Mouse (Mus musculus) forebrain, embryonic 15.5 days (tissue): Measurements from ENCODE around the gene Clec16a. TPM values are rescaled to one million over a fixed set of nuclear protein-coding genes. Genes with fewer than 3 reads are reported as not detected.

ENCODE experiments used
- ATAC-seq: fragments of 200-750 bp; cut with Nextera tagmentation; replicated peaks from 2 replicates; pipeline ENCODE4 v1.8.0; 2017; ENCODE audit warnings: mild to moderate bottlenecking, moderate TSS enrichment, moderate library complexity
- H3K27ac ChIP-seq: fragments of 300-500 bp; sonication (generic); replicated peaks from 2 replicates; pipeline ENCODE4 v1.5.1; 2015; ENCODE audit warnings: mild to moderate bottlenecking, inconsistent platforms
- H3K27me3 ChIP-seq: fragments of 300-500 bp; sonication (generic); 2 replicates; pipeline ENCODE4 v1.6.1; 2015; ENCODE audit warnings: inconsistent platforms
- H3K36me3 ChIP-seq: fragments of 300-500 bp; sonication (generic); 2 replicates; pipeline ENCODE4 v1.6.1; 2015; ENCODE audit warnings: mild to moderate bottlenecking, inconsistent platforms
- H3K4me1 ChIP-seq: fragments of 300-500 bp; sonication (generic); 2 replicates; pipeline ENCODE4 v1.6.1; 2015; ENCODE audit warnings: inconsistent platforms
- H3K4me2 ChIP-seq: fragments of 300-500 bp; sonication (generic); replicated peaks from 2 replicates; pipeline ENCODE4 v1.6.1; 2015; ENCODE audit warnings: mild to moderate bottlenecking, inconsistent platforms
- H3K4me3 ChIP-seq: fragments of 300-500 bp; sonication (generic); 2 replicates; pipeline ENCODE4 v1.5.1; 2015; ENCODE audit warnings: mild to moderate bottlenecking, inconsistent platforms
- H3K9ac ChIP-seq: fragments of 300-500 bp; sonication (generic); replicated peaks from 2 replicates; pipeline ENCODE4 v1.6.1; 2015; ENCODE audit warnings: mild to moderate bottlenecking, inconsistent platforms
- H3K9me3 ChIP-seq: fragments of 300-500 bp; sonication (generic); 2 replicates; pipeline ENCODE4 v1.6.1; 2016; ENCODE audit warnings: inconsistent platforms
- WGBS: fragments of 180-500 bp; shearing (Covaris S2); methylation state at CpG from one replicate; pipeline ENCODE4 v1.1.7; 2015; ENCODE audit warnings: mixed read lengths; 5-methylcytosine and 5-hydroxymethylcytosine counted together
- polyA plus RNA-seq: library from polyadenylated mRNA; unstranded; fragments of >200 nt; fragmentation: Nextera tagmentation; extraction: Ambion mirVana; gene quantifications from 2 replicates; pipeline ENCODE4 v1.2.1, GENCODE M21; 2015

Clec16a gene
- 71.2 and 77.1 TPM in 2 replicates for polyA plus RNA-seq

- WGBS: under 1% methylated on average over 58 of the region's 58 CpGs
- H3K9me3 ChIP-seq: no peaks in the 10 kb centered on the region
- H3K36me3 ChIP-seq: no peaks in the 10 kb centered on the region
- H3K9ac ChIP-seq: peak within 1 kb of the TSS; percentile 91
- peak within 1 kb of the TSS; percentile 95 for H3K4me3 ChIP-seq
- no peaks in the 10 kb centered on the region for H3K27me3 ChIP-seq
- peak within 1 kb of the TSS; percentile 80 for H3K4me2 ChIP-seq
- peak; percentile 92 for ATAC-seq
- H3K4me1 ChIP-seq: peaks cover 52% of the 10 kb centered on the region
- H3K27ac ChIP-seq: no peak within 1 kb of the TSS; the same call in 1 of the 2 replicates
These were observed at the start of gene Clec16a for GRCm38 (mm10) chr16:10544995-10545622. Gene Clec16a (plus strand): TSS chr16:10545339.

GRCm38 (mm10) chr16:10495824-10496298 is 49.3 kb upstream of the Clec16a start:
- no peaks in the 10 kb centered on the region for H3K9me3 ChIP-seq
- H3K36me3 ChIP-seq: no peaks in the 10 kb centered on the region
- no peak overlapping the region for H3K4me3 ChIP-seq
- no peak for ATAC-seq
- H3K9ac ChIP-seq: no peak overlapping the region
- no peak overlapping the region for H3K27ac ChIP-seq
- whole genome bisulfite sequencing: 69% methylated on average over 2 of the region's 2 CpGs
- H3K4me2 ChIP-seq: no peak overlapping the region
- no peaks in the 10 kb centered on the region for H3K4me1 ChIP-seq
- no peaks in the 10 kb centered on the region for H3K27me3 ChIP-seq

GRCm38 (mm10) chr16:10498096-10498602 is 47.0 kb upstream of the Clec16a start:
- no peaks in the 10 kb centered on the region for H3K27me3 ChIP-seq

GRCm38 (mm10) chr16:10499122-10499521 is 46.0 kb upstream of the Clec16a start:
- Histone ChIP-seq H3K9ac (no peak overlapping the region), H3K4me3 (no peak overlapping the region), H3K4me2 (no peak overlapping the region), H3K27me3 (no peaks in the 10 kb centered on the region), H3K36me3 (no peaks in the 10 kb centered on the region), H3K9me3 (no peaks in the 10 kb centered on the region), H3K4me1 (no peaks in the 10 kb centered on the region), H3K27ac (no peak overlapping the region)
- ATAC-seq: no peak
- 42% methylated on average over 1 of the region's 1 CpGs for WGBS

More at GRCm38 (mm10) chr16:10498096-10498602, 47.0 kb upstream of the Clec16a start:
- no peaks in the 10 kb centered on the region for H3K36me3 ChIP-seq
- no peak for ATAC-seq
- no peak overlapping the region for H3K9ac ChIP-seq
- no peaks in the 10 kb centered on the region for H3K4me1 ChIP-seq
- H3K4me3 ChIP-seq: no peak overlapping the region
- H3K27ac ChIP-seq: no peak overlapping the region
- H3K9me3 ChIP-seq: no peaks in the 10 kb centered on the region
- H3K4me2 ChIP-seq: no peak overlapping the region
- whole genome bisulfite sequencing: 62% methylated on average over 5 of the region's 5 CpGs

DNA sequence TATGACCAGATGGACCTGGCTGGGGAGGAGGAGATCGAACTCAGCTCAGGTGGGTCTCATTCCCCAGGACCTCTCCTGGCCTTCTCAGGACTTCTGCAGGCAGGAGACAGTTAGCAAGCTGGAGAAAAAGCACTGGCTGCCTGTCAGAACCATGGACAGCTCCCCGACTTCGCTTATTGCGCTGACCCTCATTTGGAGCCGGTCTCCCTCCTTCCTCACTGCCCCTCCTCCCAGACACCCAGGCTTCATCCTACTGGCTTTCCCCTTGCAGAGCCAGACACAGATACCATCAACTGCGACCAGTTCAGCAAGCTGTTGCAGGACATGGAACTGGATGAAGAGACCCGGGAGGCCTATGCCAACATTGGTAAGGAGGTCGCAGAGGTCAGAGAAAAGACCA is 43.3 kb upstream of the Clec16a start:
- H3K4me2 ChIP-seq: no peak overlapping the region
- H3K27ac ChIP-seq: no peak overlapping the region
- H3K36me3 ChIP-seq: no peaks in the 10 kb centered on the region
- H3K4me3 ChIP-seq: no peak overlapping the region
- no peaks in the 10 kb centered on the region for H3K4me1 ChIP-seq
- H3K9me3 ChIP-seq: no peaks in the 10 kb centered on the region
- 16% methylated on average over 8 of the region's 8 CpGs for WGBS
- H3K9ac ChIP-seq: no peak overlapping the region
- no peaks in the 10 kb centered on the region for H3K27me3 ChIP-seq
- no peak for ATAC-seq

DNA sequence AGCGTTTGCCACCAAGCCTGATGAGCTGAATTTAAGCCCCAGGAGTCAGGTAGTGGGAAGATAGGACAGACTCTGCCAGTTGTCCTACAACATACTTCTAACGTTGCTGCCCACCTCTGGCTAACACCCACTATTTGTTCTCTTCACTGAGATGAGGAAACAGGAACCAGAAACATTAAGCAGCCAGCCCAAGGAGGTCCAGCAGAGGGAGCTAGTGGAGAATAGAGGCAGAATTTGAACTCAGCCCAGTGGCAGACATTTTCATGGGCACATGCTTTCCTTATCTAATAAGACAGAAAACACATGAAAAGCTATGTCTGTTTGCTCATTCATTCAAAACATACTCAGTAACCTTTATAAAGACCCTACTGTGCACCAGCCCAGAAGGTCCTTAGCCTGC is 42.1 kb upstream of the Clec16a start:
- H3K9me3 ChIP-seq: no peaks in the 10 kb centered on the region
- no peak overlapping the region for H3K27ac ChIP-seq
- H3K9ac ChIP-seq: no peak overlapping the region
- no peak overlapping the region for H3K4me3 ChIP-seq
- no peaks in the 10 kb centered on the region for H3K27me3 ChIP-seq
- H3K4me1 ChIP-seq: peaks cover 8% of the 10 kb centered on the region; the same call in 1 of the 2 replicates
- no peak for ATAC-seq
- 78% methylated on average over 2 of the region's 2 CpGs for WGBS
- H3K4me2 ChIP-seq: no peak overlapping the region
- no peaks in the 10 kb centered on the region for H3K36me3 ChIP-seq

- H3K36me3 ChIP-seq: no peaks in the 10 kb centered on the region
- peaks cover 8% of the 10 kb centered on the region; the same call in 1 of the 2 replicates for H3K4me1 ChIP-seq
- no peak overlapping the region; the same call in 1 of the 2 replicates for H3K9ac ChIP-seq
- WGBS: 12% methylated on average over 4 of the region's 4 CpGs
- no peaks in the 10 kb centered on the region for H3K9me3 ChIP-seq
- 0 out of 2 replicates have a peak, but pooled peaks have one; percentile 42 for ATAC-seq
- no peak overlapping the region for H3K4me3 ChIP-seq
- no peak overlapping the region for H3K4me2 ChIP-seq
- no peaks in the 10 kb centered on the region for H3K27me3 ChIP-seq
- no peak overlapping the region for H3K27ac ChIP-seq
These were observed 37.7 kb upstream of the Clec16a start for GRCm38 (mm10) chr16:10507445-10507844.

DNA sequence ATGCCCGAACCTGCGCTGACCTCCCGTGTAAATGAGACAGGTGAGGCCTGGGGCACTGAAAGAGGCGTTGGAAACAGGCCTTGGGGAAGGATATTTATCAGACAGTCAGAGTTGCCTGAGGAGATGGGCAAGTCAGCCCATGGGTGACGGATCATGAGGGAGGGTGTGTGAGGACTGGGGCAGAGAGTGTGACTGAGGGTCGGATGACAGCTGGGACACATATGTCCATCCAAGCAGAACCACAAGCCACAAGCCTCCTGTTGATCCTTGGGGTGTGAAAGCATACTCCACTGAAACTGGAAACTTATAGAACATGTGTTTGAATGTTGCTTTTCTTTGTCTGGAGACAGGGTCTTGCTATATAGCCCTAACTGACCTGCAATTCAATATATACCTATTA is 36.4 kb upstream of the Clec16a start:
- H3K4me1 ChIP-seq: peaks cover 8% of the 10 kb centered on the region; the same call in 1 of the 2 replicates
- WGBS: 80% methylated on average over 6 of the region's 6 CpGs
- ATAC-seq: no peak

GRCm38 (mm10) chr16:10510477-10511133 is 34.5 kb upstream of the Clec16a start:
- no peak overlapping the region for H3K4me3 ChIP-seq
- H3K9me3 ChIP-seq: no peaks in the 10 kb centered on the region
- no peaks in the 10 kb centered on the region for H3K27me3 ChIP-seq
- H3K4me2 ChIP-seq: no peak overlapping the region
- H3K4me1 ChIP-seq: peaks cover 8% of the 10 kb centered on the region; the same call in 1 of the 2 replicates
- ATAC-seq: no peak
- no peaks in the 10 kb centered on the region for H3K36me3 ChIP-seq
- no peak overlapping the region for H3K9ac ChIP-seq
- 52% methylated on average over 14 of the region's 14 CpGs for WGBS
- H3K27ac ChIP-seq: no peak overlapping the region

More for the DNA sequence above, 36.4 kb upstream of the Clec16a start:
- Histone ChIP-seq H3K9me3 (no peaks in the 10 kb centered on the region), H3K27ac (no peak overlapping the region), H3K4me3 (no peak overlapping the region), H3K27me3 (no peaks in the 10 kb centered on the region), H3K36me3 (no peaks in the 10 kb centered on the region), H3K4me2 (no peak overlapping the region), H3K9ac (no peak overlapping the region)

- 79% methylated on average over 12 of the region's 12 CpGs for WGBS
- Histone ChIP-seq H3K36me3 (no peaks in the 10 kb centered on the region), H3K4me1 (peaks cover 8% of the 10 kb centered on the region; the same call in 1 of the 2 replicates), H3K9ac (no peak overlapping the region), H3K4me2 (no peak overlapping the region), H3K27ac (no peak overlapping the region), H3K27me3 (no peaks in the 10 kb centered on the region), H3K9me3 (no peaks in the 10 kb centered on the region), H3K4me3 (no peak overlapping the region)
- no peak for ATAC-seq
These were observed 34.0 kb upstream of the Clec16a start for GRCm38 (mm10) chr16:10511134-10511520.

- H3K9ac ChIP-seq: no peak overlapping the region
- 90% methylated on average over 12 of the region's 12 CpGs for WGBS
- no peaks in the 10 kb centered on the region for H3K9me3 ChIP-seq
- ATAC-seq: no peak
- H3K4me3 ChIP-seq: no peak overlapping the region
- no peaks in the 10 kb centered on the region for H3K36me3 ChIP-seq
- H3K4me1 ChIP-seq: no peaks in the 10 kb centered on the region
- H3K27ac ChIP-seq: no peak overlapping the region
- H3K4me2 ChIP-seq: no peak overlapping the region
- no peaks in the 10 kb centered on the region for H3K27me3 ChIP-seq
These were observed 29.1 kb upstream of the Clec16a start for GRCm38 (mm10) chr16:10515953-10516572.

DNA sequence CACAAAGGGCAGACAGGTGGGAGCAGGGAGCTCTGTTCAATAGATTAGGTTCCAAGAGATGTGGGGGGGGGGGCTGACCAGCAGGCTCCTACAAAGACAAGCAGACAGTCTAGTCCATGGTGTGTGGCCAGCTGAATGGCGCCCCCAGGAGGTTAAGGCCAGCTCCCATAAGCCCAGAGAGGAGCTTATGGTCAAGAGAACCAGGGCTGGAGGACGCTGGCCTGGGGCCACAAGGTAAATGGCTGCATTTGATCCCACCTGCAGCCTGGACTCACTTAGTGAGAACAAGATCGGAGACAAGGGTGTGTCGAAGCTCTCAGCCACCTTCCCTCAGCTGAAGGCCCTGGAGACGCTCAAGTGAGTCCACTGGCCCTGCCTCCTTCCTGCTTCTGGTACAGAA is 27.1 kb upstream of the Clec16a start:
- 56% methylated on average over 5 of the region's 5 CpGs for WGBS
- Histone ChIP-seq H3K9me3 (no peaks in the 10 kb centered on the region), H3K27ac (no peak overlapping the region), H3K4me2 (no peak overlapping the region), H3K9ac (no peak overlapping the region), H3K36me3 (no peaks in the 10 kb centered on the region), H3K27me3 (no peaks in the 10 kb centered on the region), H3K4me1 (peaks cover 3% of the 10 kb centered on the region; the same call in 1 of the 2 replicates), H3K4me3 (no peak overlapping the region)
- no peak for ATAC-seq
